In genomic region chr1:75231664-75232152, GRCm38 (mm10) we compare ENCODE assay signal across 17 mouse cellular contexts. TPM values are rescaled to one million over a fixed set of nuclear protein-coding genes. Genes with fewer than 3 reads are reported as not detected.
"Had no signal": no experiment of that assay in that cellular context is flagged by ENCODE, and none has a peak within 500 bp of the region (broad histone marks: within the 10 kb centered on the region; RNA-seq: fewer than 3 reads in every experiment).

A630095N17Rik (minus strand) TSS chr1:75232102.

- H3K27me3 ChIP-seq: intestine, embryonic 15.5 days; neural tube, embryonic 12.5 days had no signal

- H3K36me3 ChIP-seq: intestine, embryonic 15.5 days; limb, embryonic 13.5 days; midbrain, embryonic 10.5 days; neural tube, embryonic 12.5 days had no signal

- H3K4me2 ChIP-seq: intestine, embryonic 15.5 days; limb, embryonic 13.5 days; neural tube, embryonic 12.5 days had no signal

- DNase-seq: kidney, adult 18-20 months; kidney, postnatal 10 days; kidney, postnatal 4 days; lung, adult 18-20 months; midbrain, embryonic 14.5 days; thymus, adult 18-20 months; thymus, postnatal 25 days had no signal

- H3K27ac ChIP-seq: intestine, embryonic 15.5 days; layer of hippocampus, adult 2 months; limb, embryonic 13.5 days; midbrain, embryonic 10.5 days; neural tube, embryonic 12.5 days had no signal

- H3K9me3 ChIP-seq: intestine, embryonic 15.5 days; limb, embryonic 13.5 days; midbrain, embryonic 10.5 days; neural tube, embryonic 12.5 days had no signal

- H3K4me3 ChIP-seq: intestine, embryonic 15.5 days; layer of hippocampus, adult 2 months; limb, embryonic 13.5 days; midbrain, embryonic 10.5 days; neural tube, embryonic 12.5 days had no signal

- ATAC-seq: intestine, embryonic 15.5 days had no signal

- H3K9ac ChIP-seq: limb, embryonic 13.5 days; neural tube, embryonic 12.5 days had no signal

RNA-seq across cellular contexts. Expression of gene A630095N17Rik, which starts in this region (rescaled TPM):
- total RNA-seq: layer of hippocampus, adult 2 months; layer of hippocampus, postnatal 10 days; left cerebral cortex, postnatal 36 days; neutrophil, adult 5-6 weeks had no signal
- polyA plus RNA-seq: intestine, embryonic 15.5 days; kidney, embryonic 14.5 days; limb, embryonic 13.5 days; lung, embryonic 16.5 days; midbrain, embryonic 10.5 days; midbrain, embryonic 14.5 days; neural tube, embryonic 12.5 days had no signal
